Mouse (Mus musculus): ENCODE results near the gene Snx29.
A peak's percentile ranks its signal among the peaks of the same experiment; 100 is the strongest.

Gene Snx29

GRCm38 (mm10) chr16:11644399-11644798, 321.7 kb downstream of the Snx29 start:
- DNase-seq = no peak

GRCm38 (mm10) chr16:11645668-11646067, 323.0 kb downstream of the Snx29 start:
- DNase-seq = no peak

GRCm38 (mm10) chr16:11646745-11647289, 324.1 kb downstream of the Snx29 start:
- no peak for DNase-seq

GRCm38 (mm10) chr16:11648169-11648688, 325.5 kb downstream of the Snx29 start:
- no peak for DNase-seq

GRCm38 (mm10) chr16:11652686-11653366, 330.1 kb downstream of the Snx29 start:
- DNase-seq = no peak

GRCm38 (mm10) chr16:11655893-11656292, 333.2 kb downstream of the Snx29 start:
- no peak for DNase-seq

- no peak for DNase-seq
These were observed 334.4 kb downstream of the Snx29 start for GRCm38 (mm10) chr16:11657111-11657510.

GRCm38 (mm10) chr16:11659111-11659720, 336.5 kb downstream of the Snx29 start:
- DNase-seq = no peak

GRCm38 (mm10) chr16:11664896-11665705, 342.4 kb downstream of the Snx29 start:
- no peak for DNase-seq

- DNase-seq = no peak
These were observed 343.2 kb downstream of the Snx29 start for GRCm38 (mm10) chr16:11665869-11666268.

- DNase-seq = no peak
These were observed 345.7 kb downstream of the Snx29 start for GRCm38 (mm10) chr16:11668375-11668774.

GRCm38 (mm10) chr16:11668878-11669277, 346.2 kb downstream of the Snx29 start:
- no peak for DNase-seq

- DNase-seq = peak; percentile 43 to 65
These were observed 347.7 kb downstream of the Snx29 start for GRCm38 (mm10) chr16:11670251-11670970.

GRCm38 (mm10) chr16:11670971-11671310, 348.2 kb downstream of the Snx29 start:
- peak; percentile 37 to 57 for DNase-seq

GRCm38 (mm10) chr16:11676006-11676405, 353.3 kb downstream of the Snx29 start:
- DNase-seq = no peak

GRCm38 (mm10) chr16:11685264-11685663, 362.6 kb downstream of the Snx29 start:
- no peak for DNase-seq

- no peak for DNase-seq
These were observed 363.1 kb downstream of the Snx29 start for GRCm38 (mm10) chr16:11685735-11686340.

- DNase-seq = no peak
These were observed 365.1 kb downstream of the Snx29 start for GRCm38 (mm10) chr16:11687836-11688235.

GRCm38 (mm10) chr16:11688281-11689005, 365.7 kb downstream of the Snx29 start:
- no peak for DNase-seq

GRCm38 (mm10) chr16:11690097-11690496, 367.4 kb downstream of the Snx29 start:
- DNase-seq = no peak

- DNase-seq = no peak
These were observed 368.0 kb downstream of the Snx29 start for GRCm38 (mm10) chr16:11690756-11691155.
